Mouse (Mus musculus) neutrophil, adult 83 days (primary cell): ENCODE data around the gene Lcn10. TPM values are rescaled to one million over a fixed set of nuclear protein-coding genes. Genes with fewer than 3 reads are reported as not detected.

Experiments
- total RNA-seq, 2 experiments: library from RNA; stranded (reverse); gene quantifications; one replicate each; pipeline ENCODE4 v1.2.4; 2023

Gene Lcn10
- total RNA-seq = not detected

GRCm38 (mm10) chr2:25682426-25682825 is at the start of gene Lcn10:
Gene Lcn10, plus strand, starts transcription at chr2:25682726.

GRCm38 (mm10) chr2:25652902-25653301 is 29.6 kb upstream of the Lcn10 start, which contains the start of gene Lcn8:
Gene Lcn8, plus strand, starts transcription at chr2:25653120.

GRCm38 (mm10) chr2:25657652-25658051 is 24.9 kb upstream of the Lcn10 start, which contains the start of gene Lcn5:
Gene Lcn5, plus strand, starts transcription at chr2:25657952.

GRCm38 (mm10) chr2:25676486-25676885 is 6.0 kb upstream of the Lcn10 start, which contains the start of gene Lcn6:
Gene Lcn6, plus strand, starts transcription at chr2:25676786.

GRCm38 (mm10) chr2:25699743-25700142 is 17.2 kb downstream of the Lcn10 start, which contains the start of gene Obp2a:
Gene Obp2a, plus strand, starts transcription at chr2:25700043.

GRCm38 (mm10) chr2:25706643-25707481 is 24.3 kb downstream of the Lcn10 start, which contains the start of gene Bmyc:
Gene Bmyc, plus strand, starts transcription at chr2:25706739.

Other genes starting within 250 kb of the Lcn10 start
- not detected for gene Clic3, start 225.9 kb upstream of the Lcn10 start, total RNA-seq
- 10 to 100 TPM; 47.2 to 49.2 TPM for gene Paxx, start 221.6 kb upstream of the Lcn10 start, total RNA-seq
- not detected for gene Ptgds, start 212.7 kb upstream of the Lcn10 start, total RNA-seq
- gene Lcn12, start 188.8 kb upstream of the Lcn10 start, total RNA-seq = not detected
- gene Fbxw5, start 182.0 kb upstream of the Lcn10 start, total RNA-seq = 10 to 100 TPM; 25.2 to 34.4 TPM
- gene C8g, start 181.0 kb upstream of the Lcn10 start, total RNA-seq = under 1 TPM in 1 of 2 experiments, not detected in 1; 0.95 TPM
- gene Traf2, start 135.8 kb upstream of the Lcn10 start, total RNA-seq = 10 to 100 TPM; 21.7 to 24.5 TPM
- 100 to 1,000 TPM in 1 of 2 experiments, 10 to 100 TPM in 1; 97.5 to 101 TPM for gene Edf1, start 124.9 kb upstream of the Lcn10 start, total RNA-seq
- under 1 TPM; 0.51 to 0.99 TPM for gene Mamdc4, start 107.9 kb upstream of the Lcn10 start, total RNA-seq
- 1 to 10 TPM; 8.1 to 8.8 TPM for gene Phpt1, start 107.5 kb upstream of the Lcn10 start, total RNA-seq
- gene Ajm1, start 101.0 kb upstream of the Lcn10 start, total RNA-seq = not detected
- gene Rabl6, start 74.2 kb upstream of the Lcn10 start, total RNA-seq = 10 to 100 TPM; 34.0 to 41.8 TPM
- gene Ccdc183, start 65.0 kb upstream of the Lcn10 start, total RNA-seq = not detected
- 1 to 10 TPM; 5.3 to 5.9 TPM for gene Tmem141, start 60.7 kb upstream of the Lcn10 start, total RNA-seq
- 1 to 10 TPM in 1 of 2 experiments, under 1 TPM in 1; 0.79 to 1.7 TPM for gene Fcna, start 54.7 kb upstream of the Lcn10 start, total RNA-seq
- gene Lcn8, start 29.6 kb upstream of the Lcn10 start, total RNA-seq = not detected
- not detected for gene Lcn5, start 24.8 kb upstream of the Lcn10 start, total RNA-seq
- not detected for gene Lcn6, start 5.9 kb upstream of the Lcn10 start, total RNA-seq
- not detected for gene Obp2a, start 17.3 kb downstream of the Lcn10 start, total RNA-seq
- gene Bmyc, start 24.0 kb downstream of the Lcn10 start, total RNA-seq = 1 to 10 TPM; 3.2 to 6.8 TPM
- gene Obp2b, start 54.3 kb downstream of the Lcn10 start, total RNA-seq = not detected
- gene Lcn3, start 82.8 kb downstream of the Lcn10 start, total RNA-seq = not detected
- gene Lcn11, start 94.3 kb downstream of the Lcn10 start, total RNA-seq = not detected
- gene Gm13539, start 99.5 kb downstream of the Lcn10 start, total RNA-seq = not detected
- not detected for gene Glt6d1, start 133.1 kb downstream of the Lcn10 start, total RNA-seq
- gene Lcn9, start 140.4 kb downstream of the Lcn10 start, total RNA-seq = not detected
- not detected for gene Sohlh1, start 164.5 kb downstream of the Lcn10 start, total RNA-seq
- gene Kcnt1, start 181.0 kb downstream of the Lcn10 start, total RNA-seq = not detected